Mouse (Mus musculus) embryonic facial prominence, embryonic 13.5 days (tissue): ENCODE results near the gene Ltc4s. TPM values are rescaled to one million over a fixed set of nuclear protein-coding genes. Genes with fewer than 3 reads are reported as not detected.

ENCODE experiments used
- ATAC-seq: fragments of 200-750 bp; cut with Nextera tagmentation; 2 replicates; pipeline ENCODE4 v1.8.0; 2017; ENCODE audit warnings: low read depth; ENCODE audit not compliant: insufficient number of reproducible peaks, insufficient read depth, low FRiP score, low TSS enrichment
- H3K27ac ChIP-seq: fragments of 300-500 bp; sonication (generic); 2 replicates; pipeline ENCODE4 v1.5.1; 2015; ENCODE audit warnings: moderate library complexity, mild to moderate bottlenecking, inconsistent platforms
- H3K27me3 ChIP-seq: fragments of 300-500 bp; sonication (generic); 2 replicates; pipeline ENCODE4 v1.6.1; 2015; ENCODE audit warnings: mild to moderate bottlenecking, inconsistent platforms
- H3K36me3 ChIP-seq: fragments of 300-500 bp; sonication (generic); 2 replicates; pipeline ENCODE4 v1.6.1; 2015; ENCODE audit warnings: mild to moderate bottlenecking, inconsistent platforms
- H3K4me1 ChIP-seq: fragments of 300-500 bp; sonication (generic); 2 replicates; pipeline ENCODE4 v1.6.1; 2015; ENCODE audit warnings: inconsistent platforms
- H3K4me2 ChIP-seq: fragments of 300-500 bp; sonication (generic); 2 replicates; pipeline ENCODE4 v1.6.1; 2015; ENCODE audit warnings: moderate library complexity, mild to moderate bottlenecking, inconsistent platforms
- H3K4me3 ChIP-seq: fragments of 300-500 bp; sonication (generic); 2 replicates; pipeline ENCODE4 v1.5.1; 2015; ENCODE audit warnings: mild to moderate bottlenecking, inconsistent platforms
- H3K9ac ChIP-seq: fragments of 300-500 bp; sonication (generic); 2 replicates; pipeline ENCODE4 v1.6.1; 2015; ENCODE audit warnings: mild to moderate bottlenecking, inconsistent platforms
- H3K9me3 ChIP-seq: fragments of 300-500 bp; sonication (generic); 2 replicates; pipeline ENCODE4 v1.6.1; 2016; ENCODE audit warnings: inconsistent platforms
- WGBS: fragments of 180-500 bp; shearing (Covaris S2); methylation state at CpG from one replicate; pipeline ENCODE4 v1.1.7; 2015; ENCODE audit warnings: mixed read lengths; 5-methylcytosine and 5-hydroxymethylcytosine counted together
- polyA plus RNA-seq: library from polyadenylated mRNA; unstranded; fragments of >200 nt; fragmentation: Nextera tagmentation; extraction: Ambion mirVana; gene quantifications from 2 replicates; pipeline ENCODE4 v1.2.1, GENCODE M21; 2015

Gene Ltc4s
- polyA plus RNA-seq, 1 experiment from 2014 or later, result 1.8 TPM

DNA sequence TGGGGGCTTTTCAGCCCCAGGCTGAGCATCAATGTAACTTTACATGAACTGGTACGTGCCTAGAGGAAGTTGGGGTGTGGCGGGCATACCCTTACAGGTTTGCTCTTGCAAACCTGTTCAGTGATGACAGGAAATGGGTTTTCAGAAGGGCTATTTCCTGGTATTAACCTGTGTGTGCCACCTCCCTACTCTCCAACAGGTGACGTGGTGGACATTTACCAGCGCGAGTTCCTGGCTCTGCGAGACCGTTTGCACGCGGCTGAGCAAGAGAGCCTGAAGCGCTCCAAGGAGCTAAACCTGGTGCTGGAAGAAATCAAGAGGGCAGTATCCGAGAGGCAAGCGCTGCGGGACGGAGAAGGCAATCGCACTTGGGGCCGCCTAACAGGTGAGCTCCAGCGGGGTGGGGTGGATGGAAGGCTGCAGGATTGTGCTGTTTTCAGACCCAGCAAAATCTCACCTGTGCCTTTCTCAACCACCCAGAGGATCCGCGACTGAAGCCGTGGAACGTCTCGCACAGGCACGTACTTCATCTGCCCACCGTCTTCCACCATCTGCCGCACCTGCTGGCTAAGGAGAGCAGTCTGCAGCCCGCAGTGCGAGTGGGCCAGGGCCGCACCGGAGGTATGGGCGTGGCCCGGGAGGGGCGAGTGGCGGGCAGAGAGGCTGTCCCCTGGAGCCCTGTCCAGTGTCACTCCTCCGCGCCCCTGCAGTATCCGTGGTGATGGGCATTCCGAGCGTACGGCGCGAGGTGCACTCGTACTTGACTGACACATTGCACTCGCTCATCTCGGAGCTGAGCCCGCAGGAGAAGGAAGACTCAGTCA is 7.7 kb downstream of the Ltc4s start:
- no peak overlapping the region for H3K27ac ChIP-seq
- H3K4me2 ChIP-seq, result peak overlapping the region; percentile 53
- peak overlapping the region; percentile 25 for H3K4me3 ChIP-seq
- no peaks in the 10 kb centered on the region for H3K9me3 ChIP-seq
- ATAC-seq, result no peak
- peaks cover 19% of the 10 kb centered on the region for H3K27me3 ChIP-seq
- peaks cover 46% of the 10 kb centered on the region for H3K36me3 ChIP-seq
- H3K9ac ChIP-seq, result peak overlapping the region; percentile 32; the same call in 1 of the 2 replicates
- WGBS, result 28% methylated on average over 45 of the region's 45 CpGs
- peaks cover 45% of the 10 kb centered on the region for H3K4me1 ChIP-seq

DNA sequence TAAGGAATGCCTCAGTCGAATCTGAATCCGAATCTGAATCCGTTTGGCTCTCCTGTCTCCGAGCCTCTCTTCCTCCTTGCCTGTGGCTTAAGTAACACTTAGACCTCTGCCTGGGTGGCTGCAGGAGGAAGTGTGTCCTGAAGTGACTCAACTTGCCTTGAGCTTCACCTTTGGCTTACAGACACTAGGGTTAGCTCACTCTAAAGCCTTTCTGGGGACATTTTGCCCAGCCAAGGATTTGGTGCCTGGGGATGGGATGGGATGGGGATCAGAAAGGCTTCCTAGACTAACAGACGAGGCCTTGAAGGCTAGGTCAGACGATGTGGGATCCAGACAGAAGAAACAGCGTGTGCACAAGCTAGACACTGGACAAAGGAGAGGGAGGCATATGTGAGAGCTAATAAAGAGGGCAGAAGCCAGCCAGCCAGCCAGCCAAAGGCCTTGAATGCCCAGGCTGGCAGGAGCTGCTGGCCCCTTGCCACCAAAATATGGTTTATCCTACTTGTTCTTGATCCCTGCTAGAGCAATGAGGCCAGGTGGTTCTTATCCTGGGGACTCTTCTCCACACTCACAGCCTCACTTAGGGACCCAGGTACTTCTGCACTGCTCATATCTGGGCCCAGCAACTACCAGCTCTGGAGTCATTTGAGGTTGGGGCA is 9.0 kb downstream of the Ltc4s start:
- Histone ChIP-seq H3K9ac (0 out of 2 replicates have a peak overlapping the region, but pooled peaks have one; percentile 22), H3K4me2 (no peak overlapping the region), H3K4me3 (no peak overlapping the region), H3K9me3 (no peaks in the 10 kb centered on the region), H3K27ac (no peak overlapping the region), H3K27me3 (peaks cover 15% of the 10 kb centered on the region), H3K4me1 (peaks cover 45% of the 10 kb centered on the region), H3K36me3 (peaks cover 36% of the 10 kb centered on the region)
- 42% methylated on average over 7 of the region's 7 CpGs for WGBS
- ATAC-seq, result no peak

DNA sequence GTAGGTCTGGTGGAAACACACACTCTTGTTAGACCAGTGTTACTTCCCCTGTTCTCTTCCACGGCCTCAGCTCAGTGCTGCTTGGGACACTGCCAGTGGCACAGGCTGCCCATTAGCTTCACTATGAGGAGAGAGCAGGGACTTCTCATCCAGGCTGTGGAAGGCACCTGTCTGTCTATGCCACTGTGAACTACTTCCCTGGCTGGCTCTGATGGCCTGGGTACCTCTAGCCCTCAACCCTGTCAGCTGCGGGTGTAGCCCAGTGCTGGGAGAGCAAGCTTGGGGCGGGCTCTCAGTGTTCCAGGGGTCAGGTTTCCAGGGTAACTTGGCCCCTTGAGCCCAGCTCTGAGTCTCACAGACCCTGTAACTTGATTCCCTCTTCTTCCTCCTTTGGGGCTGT is 9.6 kb downstream of the Ltc4s start:
- Histone ChIP-seq H3K4me1 (peaks cover 49% of the 10 kb centered on the region), H3K9me3 (no peaks in the 10 kb centered on the region), H3K9ac (peak overlapping the region; percentile 4; the same call in 1 of the 2 replicates), H3K27ac (no peak overlapping the region), H3K36me3 (peaks cover 30% of the 10 kb centered on the region), H3K4me3 (no peak overlapping the region), H3K27me3 (peaks cover 15% of the 10 kb centered on the region), H3K4me2 (no peak overlapping the region; the same call in 1 of the 2 replicates)
- ATAC-seq, result no peak
- 26% methylated on average over 3 of the region's 3 CpGs for WGBS

DNA sequence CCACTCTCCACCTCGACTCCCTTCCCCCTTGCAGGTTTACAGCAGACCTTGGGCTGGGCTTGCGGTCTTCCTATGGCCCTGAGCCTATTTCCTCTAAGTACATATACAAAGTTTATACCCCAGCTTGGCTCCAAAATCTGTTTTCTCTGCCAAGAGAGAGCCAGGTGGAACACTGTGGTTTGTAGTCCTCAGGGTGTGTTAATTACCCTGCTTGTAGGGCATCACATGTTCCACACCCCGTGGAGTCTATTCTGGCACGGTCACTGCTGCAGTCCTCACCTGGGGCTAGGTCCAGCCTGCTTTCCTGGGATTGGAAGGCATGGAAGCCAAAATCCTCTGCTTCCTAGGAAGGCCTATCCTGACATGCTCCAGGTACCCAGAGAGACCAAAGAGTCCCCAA is 10.7 kb downstream of the Ltc4s start:
- Histone ChIP-seq H3K27me3 (peaks cover 15% of the 10 kb centered on the region), H3K27ac (no peak overlapping the region), H3K9ac (no peak overlapping the region), H3K36me3 (peaks cover 19% of the 10 kb centered on the region), H3K4me1 (peaks cover 55% of the 10 kb centered on the region), H3K9me3 (no peaks in the 10 kb centered on the region), H3K4me3 (no peak overlapping the region), H3K4me2 (no peak overlapping the region)
- WGBS, result 87% methylated on average over 4 of the region's 4 CpGs
- no peak for ATAC-seq

DNA sequence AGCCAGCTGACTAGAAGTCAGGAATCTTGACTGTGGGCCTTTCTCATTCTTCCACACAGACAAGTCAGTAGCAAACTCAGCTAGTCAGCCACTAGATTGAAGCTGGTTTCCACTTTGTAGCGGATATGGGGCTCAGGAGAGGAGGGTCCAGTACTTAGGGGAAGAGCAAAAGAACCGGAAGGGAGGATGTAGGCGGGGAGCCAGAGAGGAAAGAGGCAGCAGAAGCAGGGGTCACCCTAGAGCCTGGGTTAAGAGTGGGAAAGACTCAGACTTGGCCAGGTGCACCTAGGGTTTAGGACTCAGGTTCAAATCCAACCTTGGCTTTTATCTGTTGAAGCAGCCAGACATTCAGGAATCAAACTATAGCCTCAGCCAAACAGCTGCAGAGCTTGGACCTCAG is 11.2 kb downstream of the Ltc4s start:
- 67% methylated on average over 3 of the region's 3 CpGs for WGBS
- Histone ChIP-seq H3K4me1 (peaks cover 55% of the 10 kb centered on the region), H3K4me3 (0 out of 2 replicates have a peak overlapping the region, but pooled peaks have one; percentile 84), H3K36me3 (peaks cover 14% of the 10 kb centered on the region), H3K4me2 (0 out of 2 replicates have a peak overlapping the region, but pooled peaks have one; percentile 85), H3K9ac (no peak overlapping the region), H3K27ac (no peak overlapping the region), H3K27me3 (peaks cover 15% of the 10 kb centered on the region), H3K9me3 (no peaks in the 10 kb centered on the region)
- ATAC-seq, result no peak

DNA sequence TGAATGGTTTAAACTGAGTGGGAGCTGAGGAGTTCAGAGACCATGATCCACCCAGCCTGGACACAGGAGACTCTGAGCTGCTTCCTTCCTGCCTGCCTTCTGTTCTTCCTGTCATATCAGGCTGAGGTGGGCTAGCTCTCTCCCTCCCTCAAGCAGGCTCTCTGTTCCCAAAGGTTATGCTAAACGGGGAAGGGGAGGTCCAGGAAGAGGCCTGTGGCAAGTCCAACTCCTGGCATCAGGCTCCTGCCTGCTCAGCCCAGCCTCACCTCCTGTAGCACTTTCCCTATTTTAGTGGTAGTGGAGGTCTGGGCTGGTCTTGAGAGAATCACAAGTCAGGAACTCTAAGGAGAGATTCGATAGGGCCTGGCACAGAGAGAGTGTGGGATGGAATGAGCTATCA is 12.0 kb downstream of the Ltc4s start:
- Histone ChIP-seq H3K9ac (peak overlapping the region; percentile 95), H3K9me3 (no peaks in the 10 kb centered on the region), H3K4me3 (peak overlapping the region; percentile 84), H3K36me3 (peaks cover 6% of the 10 kb centered on the region; the same call in 1 of the 2 replicates), H3K27ac (no peak overlapping the region), H3K4me1 (peaks cover 55% of the 10 kb centered on the region), H3K4me2 (peak overlapping the region; percentile 85), H3K27me3 (peaks cover 15% of the 10 kb centered on the region)
- 34% methylated on average over 2 of the region's 2 CpGs for WGBS
- ATAC-seq, result no peak

DNA sequence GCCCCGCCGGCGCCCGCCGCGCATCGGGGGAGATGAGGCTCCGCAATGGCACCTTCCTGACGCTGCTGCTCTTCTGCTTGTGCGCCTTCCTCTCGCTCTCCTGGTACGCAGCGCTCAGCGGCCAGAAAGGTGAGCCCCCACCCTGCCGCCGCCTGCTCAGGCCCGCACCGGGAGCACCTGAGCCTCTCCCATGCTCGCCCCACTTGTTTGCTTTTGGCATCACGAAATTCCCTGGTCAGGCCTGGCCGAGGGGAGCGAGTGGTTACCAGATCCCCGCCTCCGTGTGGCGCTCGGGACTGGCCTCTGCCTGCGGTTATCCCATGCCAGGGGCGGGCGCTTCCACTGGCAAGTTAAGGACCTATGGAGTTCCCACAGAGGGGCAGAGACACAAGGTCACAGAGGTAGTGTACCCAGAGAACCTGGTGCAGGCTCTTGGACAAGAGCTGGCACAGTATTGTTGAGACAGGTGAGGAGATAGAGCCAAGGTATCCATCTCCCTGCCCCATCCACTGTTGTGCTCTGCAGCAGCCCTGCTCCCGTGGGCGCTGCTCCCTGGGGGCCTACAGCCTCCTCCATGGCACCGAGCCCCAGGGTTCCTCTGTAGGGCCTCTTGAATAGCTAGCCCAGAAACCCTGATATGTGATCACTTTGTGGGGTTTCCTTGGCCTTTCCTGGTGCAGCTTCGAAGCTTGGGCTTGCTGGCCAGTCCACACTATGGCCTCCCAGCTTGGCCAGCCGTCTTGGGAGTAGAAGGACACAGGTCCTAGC is 12.6 kb downstream of the Ltc4s start:
- no peak for ATAC-seq
- peaks cover 52% of the 10 kb centered on the region for H3K4me1 ChIP-seq

DNA sequence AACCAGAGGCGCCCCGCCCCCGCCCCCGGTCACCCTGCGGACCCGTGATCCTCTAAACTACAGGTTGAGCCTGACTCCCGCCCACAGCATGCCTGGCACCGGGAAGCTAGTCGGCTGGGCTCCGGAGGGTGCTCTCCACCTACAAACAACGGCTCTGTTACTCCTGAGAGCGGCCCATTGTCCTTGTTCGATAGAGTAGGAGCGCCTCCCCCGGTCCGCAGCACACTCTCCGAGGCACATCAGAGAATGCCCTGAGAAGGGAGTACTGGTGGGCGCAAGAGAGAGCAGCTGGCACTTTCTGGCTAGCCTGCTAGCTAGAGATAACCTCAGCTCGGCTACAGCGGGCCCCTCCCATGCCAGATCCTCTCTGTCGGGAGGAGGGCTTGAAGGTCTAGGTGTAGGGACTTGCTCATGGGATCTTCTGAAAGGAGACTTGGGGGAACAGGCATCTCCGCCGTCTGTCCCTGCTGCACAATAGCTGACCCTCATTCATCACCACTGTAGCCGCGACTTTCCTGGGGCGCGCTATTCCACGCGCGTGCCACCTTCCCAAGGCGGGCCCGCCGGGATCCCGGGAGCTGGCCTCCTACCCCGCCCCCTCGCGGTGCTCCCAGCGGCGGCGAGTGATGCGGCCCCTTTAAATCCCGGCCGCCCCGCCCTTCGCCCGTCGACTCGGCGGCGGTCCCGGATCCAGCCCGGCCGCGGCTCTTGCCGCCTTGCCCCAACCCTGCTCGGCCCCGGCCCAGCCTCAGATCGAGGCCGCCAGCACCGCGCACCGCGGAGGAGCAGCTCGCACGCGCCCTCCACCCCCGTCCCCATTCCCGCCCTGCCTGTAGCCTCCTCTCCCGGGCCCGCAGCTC is 13.5 kb downstream of the Ltc4s start:
- Histone ChIP-seq H3K9me3 (no peaks in the 10 kb centered on the region), H3K4me3 (peak overlapping the region; percentile 84), H3K9ac (peak overlapping the region; percentile 95), H3K4me2 (peak overlapping the region; percentile 85), H3K27me3 (peaks cover 6% of the 10 kb centered on the region; the same call in 1 of the 2 replicates), H3K27ac (peak overlapping the region; percentile 84), H3K36me3 (no peaks in the 10 kb centered on the region), H3K4me1 (peaks cover 47% of the 10 kb centered on the region)
- ATAC-seq, result peak; percentile 83
- WGBS, result under 1% methylated on average over 65 of the region's 70 CpGs

More for the DNA sequence above, 12.6 kb downstream of the Ltc4s start:
- 2% methylated on average over 34 of the region's 34 CpGs for WGBS
- H3K4me3 ChIP-seq, result peak overlapping the region; percentile 84
- H3K27ac ChIP-seq, result peak overlapping the region; percentile 84
- no peaks in the 10 kb centered on the region for H3K9me3 ChIP-seq
- peak overlapping the region; percentile 85 for H3K4me2 ChIP-seq
- H3K36me3 ChIP-seq, result peaks cover 4% of the 10 kb centered on the region; the same call in 1 of the 2 replicates
- peaks cover 15% of the 10 kb centered on the region for H3K27me3 ChIP-seq
- peak overlapping the region; percentile 95 for H3K9ac ChIP-seq

DNA sequence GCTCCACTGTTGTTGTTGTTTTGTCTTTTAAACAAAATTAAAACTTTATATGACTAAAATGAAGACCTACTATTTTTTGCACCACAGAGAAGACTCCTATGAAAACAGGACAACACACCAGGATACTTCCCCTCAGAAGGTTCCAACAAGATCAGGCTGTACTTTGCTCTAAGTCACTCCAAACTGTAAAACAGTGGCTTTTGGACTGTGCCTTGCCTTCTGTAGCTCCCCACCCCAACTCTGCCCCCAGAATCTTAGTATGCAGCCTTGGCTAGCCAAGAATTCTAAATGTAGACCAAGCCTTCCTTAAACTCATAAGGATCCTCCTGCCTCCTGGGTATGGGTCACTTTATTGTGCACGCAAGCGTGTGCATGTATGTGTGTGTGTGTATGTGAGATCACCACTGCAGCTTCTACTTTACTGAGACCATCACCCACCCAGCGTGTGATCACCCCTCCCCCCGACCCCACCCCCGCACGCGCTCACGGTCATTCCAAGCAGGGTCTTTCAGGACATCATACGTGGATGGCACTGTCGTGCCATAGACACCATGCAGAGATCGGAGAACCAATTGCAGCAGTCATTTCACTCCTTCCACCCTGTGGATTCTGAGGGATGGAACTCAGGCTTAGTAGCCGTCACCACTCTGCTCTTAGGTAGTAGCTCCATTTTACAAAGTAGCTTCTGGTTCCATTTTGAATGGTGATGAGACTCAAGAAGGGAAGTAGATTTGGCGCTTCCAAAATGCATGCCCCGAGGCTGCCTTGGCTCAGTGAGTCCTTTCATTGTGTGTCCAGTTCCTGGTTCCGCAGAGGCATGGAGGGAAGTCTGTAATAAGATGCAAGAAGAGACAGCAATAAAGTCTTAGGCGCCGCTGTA is 14.4 kb downstream of the Ltc4s start:
- ATAC-seq, result no peak
- peak overlapping the region; percentile 84 for H3K4me3 ChIP-seq
- no peaks in the 10 kb centered on the region for H3K9me3 ChIP-seq
- no peaks in the 10 kb centered on the region for H3K27me3 ChIP-seq
- WGBS, result 5% methylated on average over 17 of the region's 17 CpGs
- peak overlapping the region; percentile 85 for H3K4me2 ChIP-seq
- peak overlapping the region; percentile 95 for H3K9ac ChIP-seq
- H3K4me1 ChIP-seq, result peaks cover 42% of the 10 kb centered on the region
- peak overlapping the region; percentile 84 for H3K27ac ChIP-seq
- no peaks in the 10 kb centered on the region for H3K36me3 ChIP-seq
